Comparison of ENCODE assay signal across 20 mouse cellular contexts in genomic region chr1:156212923-156213322, GRCm38 (mm10). TPM values are rescaled to one million over a fixed set of nuclear protein-coding genes. Genes with fewer than 3 reads are reported as not detected.
A peak's percentile ranks its signal among the peaks of the same experiment; 100 is the strongest.
DNase-seq lines count a peak whose midpoint lies in the region; ATAC-seq and TF ChIP-seq lines count a peak whose summit lies in the region.
"Had no signal": no experiment of that assay in that cellular context is flagged by ENCODE, and none has a peak within 500 bp of the region (broad histone marks: within the 10 kb centered on the region; RNA-seq: fewer than 3 reads in every experiment).

No protein-coding gene starts in this region.

- peak; percentile 80 for ATAC-seq in heart, embryonic 11.5 days (replicated peaks; ENCODE audit: insufficient number of reproducible peaks, low FRiP score, low TSS enrichment)
- ATAC-seq in stomach, embryonic 14.5 days (ENCODE audit: insufficient number of reproducible peaks, insufficient read depth, low FRiP score, low read depth) = peak; percentile 63; the same call in 1 of the 2 replicates
- no peak for ATAC-seq in stomach, postnatal 0 days (ENCODE audit: low FRiP score, low TSS enrichment)
- peak; percentile 93 for ATAC-seq in liver, embryonic 15.5 days (ENCODE audit: insufficient read depth)

- no peak for TF ChIP-seq EP300 in stomach, postnatal 0 days (optimal IDR thresholded peaks at IDR 0.05)

- H3K9me3 ChIP-seq in heart, embryonic 11.5 days (replicated peaks; ENCODE audit: control insufficient read depth, low read length) = no peaks in the 10 kb centered on the region
- H3K9me3 ChIP-seq in stomach, embryonic 14.5 days (ENCODE audit: control insufficient read depth, low read depth, low read length) = no peaks in the 10 kb centered on the region
- no peaks in the 10 kb centered on the region for H3K9me3 ChIP-seq in stomach, postnatal 0 days (ENCODE audit: control insufficient read depth, low read length)
- H3K9me3 ChIP-seq in liver, embryonic 15.5 days (replicated peaks) = no peaks in the 10 kb centered on the region
- H3K9me3 ChIP-seq: forebrain, embryonic 12.5 days; limb, embryonic 12.5 days; neural tube, embryonic 13.5 days had no signal

- no peaks in the 10 kb centered on the region for H3K36me3 ChIP-seq in heart, embryonic 11.5 days (ENCODE audit: control insufficient read depth, insufficient read depth, low read length)
- H3K36me3 ChIP-seq in stomach, embryonic 14.5 days (ENCODE audit: control insufficient read depth, insufficient read depth, low read length) = no peaks in the 10 kb centered on the region
- H3K36me3 ChIP-seq in stomach, postnatal 0 days (ENCODE audit: control insufficient read depth, insufficient read depth, low read length) = no peaks in the 10 kb centered on the region
- no peaks in the 10 kb centered on the region for H3K36me3 ChIP-seq in liver, embryonic 15.5 days (replicated peaks)
- H3K36me3 ChIP-seq: forebrain, embryonic 12.5 days; limb, embryonic 12.5 days; neural tube, embryonic 13.5 days had no signal

- peak overlapping the region; percentile 30 for H3K4me2 ChIP-seq in heart, embryonic 11.5 days
- H3K4me2 ChIP-seq in stomach, embryonic 14.5 days (replicated peaks; ENCODE audit: low read depth, low read length) = no peak overlapping the region
- H3K4me2 ChIP-seq in stomach, postnatal 0 days (replicated peaks; ENCODE audit: low read depth) = no peak overlapping the region
- peak overlapping the region; percentile 63 for H3K4me2 ChIP-seq in liver, embryonic 15.5 days
- H3K4me2 ChIP-seq: forebrain, embryonic 12.5 days; limb, embryonic 12.5 days; neural tube, embryonic 13.5 days had no signal

- WGBS in heart, embryonic 11.5 days (ENCODE audit: insufficient replicate concordance) = 52% methylated on average over 5 of the region's 5 CpGs
- 83% methylated on average over 5 of the region's 5 CpGs for WGBS in stomach, embryonic 14.5 days
- WGBS in stomach, postnatal 0 days = 89% methylated on average over 5 of the region's 5 CpGs
- WGBS in liver, embryonic 15.5 days (ENCODE audit: insufficient replicate concordance) = 15% methylated on average over 5 of the region's 5 CpGs

- 0 out of 2 replicates have a peak overlapping the region, but pooled peaks have one; percentile 29 for H3K27ac ChIP-seq in heart, embryonic 11.5 days (ENCODE audit: low read depth, low read length)
- no peak overlapping the region for H3K27ac ChIP-seq in stomach, embryonic 14.5 days (ENCODE audit: low read length)
- no peak overlapping the region for H3K27ac ChIP-seq in stomach, postnatal 0 days (replicated peaks)
- H3K27ac ChIP-seq in liver, embryonic 15.5 days (replicated peaks) = peak overlapping the region; percentile 87
- H3K27ac ChIP-seq: forebrain, embryonic 12.5 days; layer of hippocampus, adult 2 months; limb, embryonic 12.5 days; neural tube, embryonic 13.5 days had no signal

- H3K4me3 ChIP-seq in heart, embryonic 11.5 days (ENCODE audit: low read depth, low read length) = 0 out of 2 replicates have a peak overlapping the region, but pooled peaks have one; percentile 1
- no peak overlapping the region for H3K4me3 ChIP-seq in stomach, embryonic 14.5 days (ENCODE audit: low read depth, low read length)
- H3K4me3 ChIP-seq in stomach, postnatal 0 days (ENCODE audit: low read depth, low read length) = no peak overlapping the region
- H3K4me3 ChIP-seq in liver, embryonic 15.5 days (replicated peaks) = peak overlapping the region; percentile 45
- H3K4me3 ChIP-seq: forebrain, embryonic 12.5 days; layer of hippocampus, adult 2 months; limb, embryonic 12.5 days; neural tube, embryonic 13.5 days had no signal

- H3K27me3 ChIP-seq in heart, embryonic 11.5 days (ENCODE audit: control insufficient read depth, insufficient read depth, low read length) = no peaks in the 10 kb centered on the region
- H3K27me3 ChIP-seq in stomach, embryonic 14.5 days (ENCODE audit: control insufficient read depth, insufficient read depth, low read length) = no peaks in the 10 kb centered on the region
- no peaks in the 10 kb centered on the region for H3K27me3 ChIP-seq in stomach, postnatal 0 days (ENCODE audit: control insufficient read depth, insufficient read depth, low read length)
- peaks cover 13% of the 10 kb centered on the region for H3K27me3 ChIP-seq in liver, embryonic 15.5 days
- H3K27me3 ChIP-seq: CH12.LX; forebrain, embryonic 12.5 days; limb, embryonic 12.5 days; neural tube, embryonic 13.5 days had no signal

- no peak for DNase-seq in heart, adult 11 months
- DNase-seq in stomach, postnatal 0 days (ENCODE audit: low spot score) = no peak
- DNase-seq in kidney, postnatal 25 days = no peak
- DNase-seq in layer of hippocampus, postnatal 10 days (ENCODE audit: low spot score in 2 of 2) = no peak
- DNase-seq in natural killer cell, adult 2 months (ENCODE audit: low spot score in 2 of 2) = no peak
- DNase-seq: adrenal gland, adult 8-10 months; cerebellum, adult 2 months; gastrocnemius, postnatal 25 days; lung, postnatal 10 days; right cerebral cortex, postnatal 14 days; thymus, postnatal 4 days had no signal

- TF ChIP-seq CTCF in stomach, postnatal 0 days (IDR thresholded peaks at IDR 0.05; ENCODE audit: low read depth) = no peak

- H3K9ac ChIP-seq in heart, embryonic 11.5 days (ENCODE audit: low read depth, low read length) = no peak overlapping the region
- H3K9ac ChIP-seq in stomach, embryonic 14.5 days (replicated peaks; ENCODE audit: low read depth, low read length) = no peak overlapping the region
- no peak overlapping the region for H3K9ac ChIP-seq in stomach, postnatal 0 days (ENCODE audit: low read length)
- peak overlapping the region; percentile 50; the same call in 1 of the 2 replicates for H3K9ac ChIP-seq in liver, embryonic 15.5 days
- H3K9ac ChIP-seq: forebrain, embryonic 12.5 days; limb, embryonic 12.5 days; neural tube, embryonic 13.5 days had no signal

- peaks cover 16% of the 10 kb centered on the region for H3K4me1 ChIP-seq in heart, embryonic 11.5 days (ENCODE audit: control insufficient read depth, insufficient read depth, low read length)
- peaks cover 5% of the 10 kb centered on the region; the same call in 1 of the 2 replicates for H3K4me1 ChIP-seq in stomach, embryonic 14.5 days (ENCODE audit: control insufficient read depth, insufficient read depth, low read length)
- H3K4me1 ChIP-seq in stomach, postnatal 0 days (replicated peaks; ENCODE audit: control insufficient read depth, insufficient read depth) = 0 out of 2 replicates have a peak, but pooled peaks cover 1% of the 10 kb centered on the region
- peaks cover 60% of the 10 kb centered on the region for H3K4me1 ChIP-seq in liver, embryonic 15.5 days (replicated peaks)
- H3K4me1 ChIP-seq: forebrain, embryonic 12.5 days; limb, embryonic 12.5 days; neural tube, embryonic 13.5 days had no signal

RNA-seq across cellular contexts. Expression of gene Fam163a, which starts 8.1 kb away (rescaled TPM):
- 2.0 and 2.9 TPM in 2 replicates for polyA plus RNA-seq in heart, embryonic 11.5 days (2014; fragmentation: Nextera tagmentation; extraction: Ambion mirVana)
- 6.1 and 7.3 TPM in 2 replicates for polyA plus RNA-seq in stomach, embryonic 14.5 days (2014; fragmentation: Nextera tagmentation; extraction: Ambion mirVana)
- polyA plus RNA-seq in stomach, postnatal 0 days (2015; fragmentation: Nextera tagmentation; extraction: Ambion mirVana) = 1.2 and 1.5 TPM in 2 replicates
- polyA plus RNA-seq in liver, embryonic 15.5 days (2015; fragmentation: Nextera tagmentation; extraction: Ambion mirVana) = 0.12 TPM in 1 of 2 replicates, not detected in the other
- 10 to 100 TPM; 29.0 to 35.8 TPM for total RNA-seq in layer of hippocampus, postnatal 10 days (2021)
- total RNA-seq: CH12.LX; gastrocnemius, postnatal 25 days; monocyte, adult 5-6 weeks had no signal

Comparison
In these comparisons a context has a peak if more than half of its experiments do, and no peak if none do; other contexts are left out.
1. H3K27ac ChIP-seq: peak in heart, embryonic 11.5 days (single experiment) and liver, embryonic 15.5 days (single experiment); none in stomach, embryonic 14.5 days (single experiment) and stomach, postnatal 0 days (single experiment).
2. H3K4me2 ChIP-seq: peak in heart, embryonic 11.5 days (single experiment) and liver, embryonic 15.5 days (single experiment); none in stomach, embryonic 14.5 days (single experiment) and stomach, postnatal 0 days (single experiment).
3. H3K4me3 ChIP-seq: peak in heart, embryonic 11.5 days (single experiment) and liver, embryonic 15.5 days (single experiment); none in stomach, embryonic 14.5 days (single experiment) and stomach, postnatal 0 days (single experiment).